Mouse (Mus musculus): ENCODE measurements around the gene Tgif2. TPM values are rescaled to one million over a fixed set of nuclear protein-coding genes. Genes with fewer than 3 reads are reported as not detected.

The Tgif2 gene
- total and polyA plus RNA-seq, 3 experiments = 16.9 to 43.3 TPM; not detected in 1

GRCm38 (mm10) chr2:156838839-156839238 lies 968 bp upstream of the Tgif2 start:
- Histone ChIP-seq H3K9me3 (replicated peaks; ENCODE audit: insufficient read depth, low read length) (no peaks in the 10 kb centered on the region), H3K9ac (ENCODE audit: control insufficient read depth, low read depth, low read length, poor library complexity, severe bottlenecking) (no peak overlapping the region; the same call in 1 of the 2 replicates), H3K4me3 (ENCODE audit: control insufficient read depth in 1 of 2, insufficient read depth in 1 of 2, low read depth in 2 of 2, low read length in 2 of 2) (no peak overlapping the region), H3K27ac (ENCODE audit: control insufficient read depth, low read depth, low read length) (no peak overlapping the region), H3K36me3 (ENCODE audit: control insufficient read depth in 1 of 2, insufficient read depth in 2 of 2, low read length in 2 of 2) (peaks cover 0 to 7% of the 10 kb centered on the region in 2 experiments; a peak in 2 of 4 replicates), H3K4me1 (ENCODE audit: control insufficient read depth in 1 of 2, insufficient read depth in 2 of 2, low read length in 2 of 2) (peaks cover 3 to 10% of the 10 kb centered on the region in 2 experiments; a peak in 3 of 4 replicates), H3K79me2 (ENCODE audit: control insufficient read depth, insufficient read depth, low read length, poor library complexity) (peaks cover 32% of the 10 kb centered on the region), H3K27me3 (ENCODE audit: control insufficient read depth in 1 of 2, insufficient read depth in 2 of 2, low read length in 2 of 2) (no peaks in the 10 kb centered on the region)
- TF ChIP-seq NELFE (IDR thresholded peaks at IDR 0.05; ENCODE audit: low read depth, low read length) = no peak
- no peak for DNase-seq (ENCODE audit: low read depth, low spot score)

- DNase-seq (ENCODE audit: low read depth, low spot score) = peak; percentile 83
- Histone ChIP-seq H3K4me3 (ENCODE audit: control insufficient read depth in 1 of 2, insufficient read depth in 1 of 2, low read depth in 2 of 2, low read length in 2 of 2) (peak overlapping the region; percentile 63 to 65), H3K27ac (ENCODE audit: control insufficient read depth, low read depth, low read length) (peak overlapping the region; percentile 77)
- no peak for TF ChIP-seq TBP (IDR thresholded peaks at IDR 0.05; ENCODE audit: low read depth, low read length)
- no peak for TF ChIP-seq MAX (IDR thresholded peaks at IDR 0.05; ENCODE audit: low read length)
- no peak for TF ChIP-seq EP300 (IDR thresholded peaks at IDR 0.05; ENCODE audit: low read depth in 1 of 2, low read length in 2 of 2)
- no peak for TF ChIP-seq POLR2AphosphoS2 (IDR thresholded peaks at IDR 0.05; ENCODE audit: low read length)
- no peak for TF ChIP-seq ZKSCAN1 (IDR thresholded peaks at IDR 0.05; ENCODE audit: low read depth, low read length)
- no peak; a peak in 2 of 4 replicates for TF ChIP-seq POLR2A (IDR thresholded peaks at IDR 0.05; ENCODE audit: control insufficient read depth in 1 of 2, insufficient read depth in 1 of 2, low read depth in 1 of 2, low read length in 2 of 2, poor library complexity in 1 of 2)
- TF ChIP-seq ZC3H11A (IDR thresholded peaks at IDR 0.05; ENCODE audit: low read depth, low read length) = no peak
- no peak for TF ChIP-seq USF2 (IDR thresholded peaks at IDR 0.05; ENCODE audit: borderline replicate concordance in 1 of 2, insufficient read depth in 1 of 2, low read depth in 1 of 2, low read length in 2 of 2)
- TF ChIP-seq KAT2A (conservative IDR thresholded peaks at IDR 0.05; ENCODE audit: low read depth, low read length) = no peak
- TF ChIP-seq TCF12 (IDR thresholded peaks at IDR 0.05; ENCODE audit: low read depth, low read length) = 0 out of 2 replicates have a peak, but pooled peaks have one; percentile 14
- no peak for TF ChIP-seq MAFK (IDR thresholded peaks at IDR 0.05; ENCODE audit: borderline replicate concordance, low read depth, low read length)
- TF ChIP-seq CTCF (IDR thresholded peaks at IDR 0.05 in 2 of 3, conservative IDR thresholded peaks at IDR 0.05 in 1 of 3; ENCODE audit: control insufficient read depth in 1 of 3, insufficient read depth in 1 of 3, low read depth in 2 of 3, low read length in 3 of 3, poor library complexity in 1 of 3, severe bottlenecking in 1 of 3) = no peak
- TF ChIP-seq NELFE (IDR thresholded peaks at IDR 0.05; ENCODE audit: low read depth, low read length) = peak; percentile 17
- no peak for TF ChIP-seq GABPA (IDR thresholded peaks at IDR 0.05; ENCODE audit: low read depth, low read length)
- no peak for TF ChIP-seq JUND (IDR thresholded peaks at IDR 0.05; ENCODE audit: low read depth, low read length)
- TF ChIP-seq ZNF384 (IDR thresholded peaks at IDR 0.05; ENCODE audit: low read depth, low read length) = no peak
- no peak for TF ChIP-seq RAD21 (IDR thresholded peaks at IDR 0.05; ENCODE audit: low read depth, low read length)
- no peak for TF ChIP-seq POLR2AphosphoS5 (IDR thresholded peaks at IDR 0.05; ENCODE audit: borderline replicate concordance, low read depth, low read length)
- TF ChIP-seq SIN3A (IDR thresholded peaks at IDR 0.05; ENCODE audit: low read length) = peak; percentile 24; the same call in 1 of the 2 replicates
- no peak for TF ChIP-seq MYC (IDR thresholded peaks at IDR 0.05; ENCODE audit: low read depth, low read length)
- TF ChIP-seq UBTF (IDR thresholded peaks at IDR 0.05; ENCODE audit: borderline replicate concordance, insufficient read depth, low read depth, low read length) = no peak
- TF ChIP-seq HCFC1 (IDR thresholded peaks at IDR 0.05; ENCODE audit: low read depth, low read length) = 0 out of 2 replicates have a peak, but pooled peaks have one; percentile 12
- 0 out of 2 replicates have a peak, but pooled peaks have one; percentile 40 for TF ChIP-seq NRF1 (IDR thresholded peaks at IDR 0.05; ENCODE audit: insufficient read depth, low read depth, low read length, poor library complexity, severe bottlenecking)
- TF ChIP-seq MYB (IDR thresholded peaks at IDR 0.05; ENCODE audit: low read depth, low read length) = no peak
- no peak for TF ChIP-seq GATA1 (IDR thresholded peaks at IDR 0.05; ENCODE audit: low read depth, low read length)
- TF ChIP-seq ETS1 (IDR thresholded peaks at IDR 0.05; ENCODE audit: low read depth, low read length) = peak; percentile 62
- TF ChIP-seq MEF2A (IDR thresholded peaks at IDR 0.05; ENCODE audit: extremely low read depth, insufficient replicate concordance, low read depth, low read length, poor library complexity, severe bottlenecking) = no peak
- TF ChIP-seq CHD2 (IDR thresholded peaks at IDR 0.05; ENCODE audit: low read length) = peak; percentile 57; the same call in 1 of the 2 replicates
- no peak for TF ChIP-seq TAL1 (IDR thresholded peaks at IDR 0.05; ENCODE audit: low read length)
Observed at GRCm38 (mm10) chr2:156840301-156841027, 657 bp downstream of the Tgif2 start.

More at GRCm38 (mm10) chr2:156840301-156841027, 657 bp downstream of the Tgif2 start:
- Histone ChIP-seq H3K36me3 (ENCODE audit: control insufficient read depth in 1 of 2, insufficient read depth in 2 of 2, low read length in 2 of 2) (peaks cover 4 to 7% of the 10 kb centered on the region in 2 experiments), H3K79me2 (ENCODE audit: control insufficient read depth, insufficient read depth, low read length, poor library complexity) (peaks cover 40% of the 10 kb centered on the region), H3K27me3 (ENCODE audit: control insufficient read depth in 1 of 2, insufficient read depth in 2 of 2, low read length in 2 of 2) (no peaks in the 10 kb centered on the region), H3K9ac (ENCODE audit: control insufficient read depth, low read depth, low read length, poor library complexity, severe bottlenecking) (peak overlapping the region; percentile 97), H3K4me1 (ENCODE audit: control insufficient read depth in 1 of 2, insufficient read depth in 2 of 2, low read length in 2 of 2) (peaks cover 3 to 10% of the 10 kb centered on the region in 2 experiments; a peak in 3 of 4 replicates), H3K9me3 (replicated peaks; ENCODE audit: insufficient read depth, low read length) (no peaks in the 10 kb centered on the region)
